Mouse (Mus musculus): Measurements from ENCODE around the gene Apoe. TPM values are rescaled to one million over a fixed set of nuclear protein-coding genes. Genes with fewer than 3 reads are reported as not detected.

The Apoe gene
- polyA plus RNA-seq, 1 experiment from 2014 or later: 20,761 TPM

DNA sequence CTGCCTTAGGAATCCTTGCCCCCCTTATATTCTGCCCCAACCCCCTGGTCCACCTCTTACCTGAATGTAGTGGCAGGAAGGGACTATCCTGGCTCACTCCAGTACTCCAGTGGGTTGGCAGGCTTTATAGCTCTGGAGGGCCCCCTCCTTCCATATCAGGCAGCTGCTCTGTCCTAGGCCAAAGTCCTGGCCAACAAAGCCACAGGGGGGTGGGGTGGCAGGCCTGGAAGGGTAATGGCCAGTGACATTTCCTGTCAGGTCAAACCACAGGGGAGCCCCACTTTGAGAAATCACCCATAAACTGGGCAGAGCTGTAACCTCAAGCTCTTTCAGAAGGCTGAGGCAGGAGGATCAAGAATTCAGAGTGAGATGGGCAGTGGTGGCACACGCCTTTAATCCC, 22.3 kb downstream of the Apoe start:
- Histone ChIP-seq H3K27ac (peak overlapping the region; percentile 55), H3K79me2 (ENCODE audit: inconsistent target) (no peaks in the 10 kb centered on the region), H3K4me3 (ENCODE audit: inconsistent target) (no peak overlapping the region), H3K36me3 (ENCODE audit: inconsistent target) (no peaks in the 10 kb centered on the region)
- 67% methylated on average over 1 of the region's 1 CpGs for WGBS (ENCODE audit: missing documents)

- 35% methylated on average over 10 of the region's 10 CpGs for WGBS (ENCODE audit: missing documents)
- no peaks in the 10 kb centered on the region for H3K79me2 ChIP-seq (ENCODE audit: inconsistent target)
- no peak overlapping the region for H3K4me3 ChIP-seq (ENCODE audit: inconsistent target)
- no peaks in the 10 kb centered on the region for H3K36me3 ChIP-seq (ENCODE audit: inconsistent target)
- peak overlapping the region; percentile 55 for H3K27ac ChIP-seq
These were observed 23.2 kb downstream of the Apoe start for GRCm38 (mm10) chr7:19675824-19676223.

GRCm38 (mm10) chr7:19673083-19673699, 25.8 kb downstream of the Apoe start:
- 77% methylated on average over 14 of the region's 14 CpGs for WGBS (ENCODE audit: missing documents)
- Histone ChIP-seq H3K79me2 (ENCODE audit: inconsistent target) (no peaks in the 10 kb centered on the region), H3K4me3 (ENCODE audit: inconsistent target) (no peak overlapping the region), H3K27ac (no peak overlapping the region), H3K36me3 (ENCODE audit: inconsistent target) (no peaks in the 10 kb centered on the region)

DNA sequence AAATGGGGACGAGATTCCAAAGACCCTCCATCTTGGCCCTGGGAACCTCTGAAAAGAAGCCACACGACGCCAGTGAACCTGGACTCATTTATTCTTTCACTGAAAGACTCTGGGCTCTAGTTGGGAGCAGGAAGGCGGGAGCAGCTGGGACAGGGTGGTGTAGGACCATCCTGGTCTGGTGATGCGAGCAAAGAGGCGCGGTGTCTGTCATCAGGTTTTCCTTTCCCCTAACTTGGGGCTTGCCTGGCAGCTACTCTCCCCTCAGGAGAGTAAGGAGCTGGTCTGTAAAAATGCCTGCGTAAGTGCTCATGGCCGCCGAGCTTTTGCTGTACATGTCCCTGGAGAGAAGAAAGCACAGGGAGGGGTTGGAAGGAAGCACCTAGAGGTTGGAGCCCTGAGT, 27.5 kb downstream of the Apoe start:
- Histone ChIP-seq H3K4me3 (ENCODE audit: inconsistent target) (no peak overlapping the region), H3K27ac (no peak overlapping the region), H3K79me2 (ENCODE audit: inconsistent target) (no peaks in the 10 kb centered on the region), H3K36me3 (ENCODE audit: inconsistent target) (no peaks in the 10 kb centered on the region)
- 98% methylated on average over 10 of the region's 10 CpGs for WGBS (ENCODE audit: missing documents)

- Histone ChIP-seq H3K79me2 (ENCODE audit: inconsistent target) (peaks cover 7% of the 10 kb centered on the region), H3K4me3 (ENCODE audit: inconsistent target) (no peak overlapping the region), H3K36me3 (ENCODE audit: inconsistent target) (no peaks in the 10 kb centered on the region), H3K27ac (peak overlapping the region; percentile 68)
- 15% methylated on average over 10 of the region's 10 CpGs for WGBS (ENCODE audit: missing documents)
These were observed 29.9 kb downstream of the Apoe start for GRCm38 (mm10) chr7:19668947-19669721.

GRCm38 (mm10) chr7:19667434-19667833, 31.6 kb downstream of the Apoe start:
- no peaks in the 10 kb centered on the region for H3K36me3 ChIP-seq (ENCODE audit: inconsistent target)
- WGBS (ENCODE audit: missing documents): 33% methylated on average over 2 of the region's 2 CpGs
- no peak overlapping the region for H3K4me3 ChIP-seq (ENCODE audit: inconsistent target)
- peak overlapping the region; percentile 96 for H3K27ac ChIP-seq
- H3K79me2 ChIP-seq (ENCODE audit: inconsistent target): peaks cover 24% of the 10 kb centered on the region

DNA sequence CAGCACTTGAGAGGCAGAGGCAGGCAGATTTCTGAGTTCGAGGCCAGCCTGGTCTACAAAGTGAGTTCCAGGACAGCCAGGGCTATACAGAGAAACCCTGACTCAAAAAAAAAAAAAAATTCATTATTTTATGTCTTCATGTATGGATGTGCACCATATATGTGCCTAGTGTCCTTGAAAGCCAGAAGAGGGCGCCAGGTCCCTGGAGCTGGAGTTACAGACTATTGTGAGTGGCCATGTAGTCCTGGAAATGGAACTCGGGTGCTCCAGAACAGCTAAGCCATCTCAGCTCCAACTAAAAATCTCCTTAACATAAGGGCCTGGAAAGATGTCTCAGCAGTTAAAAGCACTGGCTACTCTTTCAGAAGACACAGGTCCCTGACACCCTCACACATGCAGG, 32.2 kb downstream of the Apoe start:
- 92% methylated on average over 3 of the region's 3 CpGs for WGBS (ENCODE audit: missing documents)
- no peaks in the 10 kb centered on the region; the same call in 1 of the 2 replicates for H3K36me3 ChIP-seq (ENCODE audit: inconsistent target)
- no peak overlapping the region for H3K4me3 ChIP-seq (ENCODE audit: inconsistent target)
- H3K79me2 ChIP-seq (ENCODE audit: inconsistent target): peaks cover 30% of the 10 kb centered on the region
- peak overlapping the region; percentile 96 for H3K27ac ChIP-seq

DNA sequence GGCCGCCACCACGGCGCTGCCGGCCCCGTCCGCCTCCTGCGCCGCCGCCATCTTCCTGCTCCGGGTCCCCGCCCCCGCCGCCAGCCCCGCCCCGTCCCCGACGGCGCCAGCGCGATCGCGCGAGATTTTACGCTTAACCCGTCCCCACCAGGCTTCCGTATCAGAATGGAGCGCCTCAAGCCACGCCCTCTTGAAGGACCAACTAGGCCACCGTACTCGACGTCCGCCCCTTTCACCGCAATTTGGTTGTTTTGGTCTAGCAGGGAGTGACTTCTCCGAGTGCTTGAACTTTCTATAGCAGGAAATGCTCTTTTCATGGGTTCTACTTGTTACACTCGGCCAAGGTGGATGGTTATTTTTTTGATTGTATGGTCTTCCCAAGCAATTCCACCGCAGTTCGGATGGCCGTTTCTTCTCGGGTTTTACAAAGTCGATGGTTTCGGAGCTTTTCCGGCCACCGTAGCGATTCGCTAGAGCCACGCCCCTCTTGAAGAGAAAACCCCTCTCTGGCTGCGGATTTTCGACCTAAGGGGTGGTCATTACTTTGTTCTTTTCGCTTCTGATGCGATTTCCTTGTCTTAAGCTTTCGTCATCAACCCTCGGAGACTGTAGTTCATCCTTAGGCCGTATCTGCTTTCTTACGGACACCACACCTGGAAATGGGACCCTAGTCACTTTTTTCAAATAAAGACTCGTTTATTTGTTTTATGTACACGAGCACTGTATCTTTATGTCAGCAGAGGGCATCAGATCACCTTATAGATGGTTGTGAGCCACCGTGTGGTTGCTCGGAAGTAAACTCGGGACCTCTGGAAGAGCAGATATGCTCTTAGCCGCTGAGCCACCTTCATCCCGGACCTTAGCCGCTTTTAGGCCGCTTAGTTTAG, 33.8 kb downstream of the Apoe start, which contains the start of gene Clptm1:
Clptm1 (minus strand) TSS at position 79 of the 887 bp plus-strand sequence.
- Histone ChIP-seq H3K27ac (peak within 1 kb of the TSS; percentile 96), H3K4me3 (ENCODE audit: inconsistent target) (peak within 1 kb of the TSS; percentile 89), H3K79me2 (ENCODE audit: inconsistent target) (peaks cover 46% of the 10 kb centered on the region), H3K36me3 (ENCODE audit: inconsistent target) (no peaks in the 10 kb centered on the region; the same call in 1 of the 2 replicates)
- under 1% methylated on average over 63 of the region's 63 CpGs for WGBS (ENCODE audit: missing documents)

- H3K36me3 ChIP-seq (ENCODE audit: inconsistent target): peaks cover 6% of the 10 kb centered on the region; the same call in 1 of the 2 replicates
- under 1% methylated on average over 33 of the region's 37 CpGs for WGBS (ENCODE audit: missing documents)
- peaks cover 53% of the 10 kb centered on the region for H3K79me2 ChIP-seq (ENCODE audit: inconsistent target)
- 0 out of 2 replicates have a peak overlapping the region, but pooled peaks have one; percentile 25 for H3K27ac ChIP-seq
- peak overlapping the region; percentile 89 for H3K4me3 ChIP-seq (ENCODE audit: inconsistent target)
These were observed 34.5 kb downstream of the Apoe start for GRCm38 (mm10) chr7:19664455-19664954.

- Histone ChIP-seq H3K79me2 (ENCODE audit: inconsistent target) (peaks cover 59% of the 10 kb centered on the region), H3K36me3 (ENCODE audit: inconsistent target) (peaks cover 10% of the 10 kb centered on the region; the same call in 1 of the 2 replicates), H3K4me3 (ENCODE audit: inconsistent target) (peak overlapping the region; percentile 89), H3K27ac (no peak overlapping the region)
- WGBS (ENCODE audit: missing documents): 15% methylated on average over 8 of the region's 8 CpGs
These were observed 35.0 kb downstream of the Apoe start for GRCm38 (mm10) chr7:19663940-19664339.

- no peak overlapping the region for H3K27ac ChIP-seq
- WGBS (ENCODE audit: missing documents): 90% methylated on average over 2 of the region's 2 CpGs
- H3K36me3 ChIP-seq (ENCODE audit: inconsistent target): peaks cover 70% of the 10 kb centered on the region
- H3K4me3 ChIP-seq (ENCODE audit: inconsistent target): no peak overlapping the region
- peaks cover 45% of the 10 kb centered on the region for H3K79me2 ChIP-seq (ENCODE audit: inconsistent target)
These were observed 46.4 kb downstream of the Apoe start for GRCm38 (mm10) chr7:19652614-19653013.

GRCm38 (mm10) chr7:19651063-19651786, 47.8 kb downstream of the Apoe start:
- no peak overlapping the region for H3K4me3 ChIP-seq (ENCODE audit: inconsistent target)
- H3K79me2 ChIP-seq (ENCODE audit: inconsistent target): peaks cover 31% of the 10 kb centered on the region
- 61% methylated on average over 6 of the region's 6 CpGs for WGBS (ENCODE audit: missing documents)
- peaks cover 80% of the 10 kb centered on the region for H3K36me3 ChIP-seq (ENCODE audit: inconsistent target)
- no peak overlapping the region for H3K27ac ChIP-seq
